Mouse (Mus musculus) retina, postnatal 7 days (tissue): Measurements from ENCODE around the gene Ctnna3.
A peak's percentile ranks its signal among the peaks of the same experiment; 100 is the strongest.

Source experiments
- DNase-seq: peaks from one replicate; pipeline ENCODE4 v3.0.0-alpha.2; 2012; ENCODE audit warnings: low read depth, low spot score

Gene Ctnna3

GRCm38 (mm10) chr10:63526027-63526426 lies 96.1 kb downstream of the Ctnna3 start:
- DNase-seq, result no peak

GRCm38 (mm10) chr10:63532381-63532780 lies 102.5 kb downstream of the Ctnna3 start:
- DNase-seq, result no peak

GRCm38 (mm10) chr10:63541754-63542153 lies 111.9 kb downstream of the Ctnna3 start:
- no peak for DNase-seq

GRCm38 (mm10) chr10:63542493-63542892 lies 112.6 kb downstream of the Ctnna3 start:
- no peak for DNase-seq

GRCm38 (mm10) chr10:63566691-63567090 lies 136.8 kb downstream of the Ctnna3 start:
- DNase-seq, result no peak

- DNase-seq, result no peak
Measured at GRCm38 (mm10) chr10:63571561-63571960, 141.7 kb downstream of the Ctnna3 start.

- no peak for DNase-seq
Measured at GRCm38 (mm10) chr10:63572866-63573265, 143.0 kb downstream of the Ctnna3 start.

GRCm38 (mm10) chr10:63574100-63574609 lies 144.3 kb downstream of the Ctnna3 start:
- DNase-seq, result no peak

GRCm38 (mm10) chr10:63582608-63583007 lies 152.7 kb downstream of the Ctnna3 start:
- DNase-seq, result peak; percentile 72

GRCm38 (mm10) chr10:63583798-63584374 lies 154.0 kb downstream of the Ctnna3 start:
- no peak for DNase-seq

GRCm38 (mm10) chr10:63599417-63599816 lies 169.5 kb downstream of the Ctnna3 start:
- DNase-seq, result no peak

- no peak for DNase-seq
Measured at GRCm38 (mm10) chr10:63601206-63601605, 171.3 kb downstream of the Ctnna3 start.

- no peak for DNase-seq
Measured at GRCm38 (mm10) chr10:63628546-63628945, 198.6 kb downstream of the Ctnna3 start.

- no peak for DNase-seq
Measured at GRCm38 (mm10) chr10:63633915-63634314, 204.0 kb downstream of the Ctnna3 start.

- no peak for DNase-seq
Measured at GRCm38 (mm10) chr10:63637987-63638386, 208.1 kb downstream of the Ctnna3 start.

GRCm38 (mm10) chr10:63647300-63647699 lies 217.4 kb downstream of the Ctnna3 start:
- DNase-seq, result no peak

GRCm38 (mm10) chr10:63650307-63650706 lies 220.4 kb downstream of the Ctnna3 start:
- no peak for DNase-seq

- no peak for DNase-seq
Measured at GRCm38 (mm10) chr10:63652887-63653286, 223.0 kb downstream of the Ctnna3 start.

GRCm38 (mm10) chr10:63653571-63653970 lies 223.7 kb downstream of the Ctnna3 start:
- DNase-seq, result no peak

- DNase-seq, result no peak
Measured at GRCm38 (mm10) chr10:63654560-63654959, 224.7 kb downstream of the Ctnna3 start.

- DNase-seq, result no peak
Measured at GRCm38 (mm10) chr10:63676343-63676742, 246.4 kb downstream of the Ctnna3 start.

- no peak for DNase-seq
Measured at GRCm38 (mm10) chr10:63689233-63689632, 259.3 kb downstream of the Ctnna3 start.

- DNase-seq, result no peak
Measured at GRCm38 (mm10) chr10:63689651-63690050, 259.8 kb downstream of the Ctnna3 start.

- DNase-seq, result peak; percentile 9
Measured at GRCm38 (mm10) chr10:63692039-63692438, 262.1 kb downstream of the Ctnna3 start.
